Mouse (Mus musculus) heart, adult 2 months (tissue): ENCODE measurements around the gene Eapp. TPM values are rescaled to one million over a fixed set of nuclear protein-coding genes. Genes with fewer than 3 reads are reported as not detected.
A peak's percentile ranks its signal among the peaks of the same experiment; 100 is the strongest.
"Not testable (repeated sequence)": the region's sequence is repeated elsewhere in the genome, so short reads cannot be mapped to it uniquely, and the experiment has no call there.

ENCODE experiments used
- DNase-seq, 2 experiments: peaks; one replicate each; pipeline ENCODE4 v3.0.0; 2021
- H3K27ac ChIP-seq: fragments of 200-600 bp; 2 replicates; pipeline ENCODE4 v1.8.1; 2022
- H3K27me3 ChIP-seq: fragments of 200-500 bp; 2 replicates; pipeline ENCODE4 v1.6.1; 2012; ENCODE audit warnings: mild to moderate bottlenecking, low read length, inconsistent platforms, mixed read lengths; ENCODE audit not compliant: control insufficient read depth, insufficient read depth
- H3K36me3 ChIP-seq: fragments of 200-500 bp; 2 replicates; pipeline ENCODE4 v1.6.1; 2012; ENCODE audit warnings: low read length, inconsistent platforms; ENCODE audit not compliant: control insufficient read depth, insufficient read depth
- H3K4me1 ChIP-seq: fragments of 200-500 bp; 2 replicates; pipeline ENCODE4 v1.6.1; 2011; ENCODE audit warnings: low read length; ENCODE audit not compliant: control insufficient read depth, insufficient read depth
- H3K4me3 ChIP-seq: fragments of 200-600 bp; 2 replicates; pipeline ENCODE4 v1.8.1; 2022
- H3K79me2 ChIP-seq: fragments of 200-500 bp; replicated peaks from 2 replicates; pipeline ENCODE4 v1.6.1; 2012; ENCODE audit warnings: mild to moderate bottlenecking, inconsistent platforms, low read length, moderate library complexity, mixed read lengths; ENCODE audit not compliant: control insufficient read depth, insufficient read depth
- H3K9ac ChIP-seq: fragments of 200-500 bp; 2 replicates; pipeline ENCODE4 v1.6.1; 2012; ENCODE audit warnings: low read depth, mild to moderate bottlenecking, control low read depth, inconsistent platforms, low read length, mixed read lengths
- CTCF ChIP-seq: fragments of 200-600 bp; IDR thresholded peaks from 2 replicates; pipeline ENCODE4 v1.8.1; 2022; ENCODE audit warnings: antibody characterized with exemption, mild to moderate bottlenecking, moderate library complexity
- EP300 ChIP-seq: fragments of 200-500 bp; IDR thresholded peaks from 2 replicates; pipeline ENCODE4 v1.6.1; 2011; ENCODE audit warnings: low read depth, low read length, control low read depth; ENCODE audit not compliant: insufficient read depth
- POLR2A ChIP-seq: fragments of 200-500 bp; IDR thresholded peaks from 2 replicates; pipeline ENCODE4 v1.6.1; 2011; ENCODE audit warnings: mild to moderate bottlenecking, low read depth, low read length, control low read depth; ENCODE audit not compliant: insufficient read depth
- WGBS: fragments of 180-500 bp; shearing (Covaris S2); methylation state at CpG from one replicate; pipeline ENCODE4 v1.1.7; 2018; 5-methylcytosine and 5-hydroxymethylcytosine counted together
- intact Hi-C: fragments of 180-260 bp; cut with DNase I; formaldehyde crosslinking; loops from one replicate; pipeline ENCODE4 v1.15.1; 2025
- polyA plus RNA-seq: library from polyadenylated mRNA; depleted of rRNA; stranded (reverse); fragments of >200 nt; gene quantifications from 2 replicates; pipeline ENCODE4 v1.2.3, GENCODE M21; 2012
- total RNA-seq, 2 experiments: library from RNA; stranded (reverse); gene quantifications; 2 replicates each; pipeline ENCODE4 v1.2.3; 2021

Eapp gene
- total and polyA plus RNA-seq, 3 experiments: 7.9 to 27.9 (median 27.4) TPM

- H3K36me3 ChIP-seq, H3K9ac ChIP-seq, H3K4me1 ChIP-seq, intact Hi-C loops, H3K27ac ChIP-seq, H3K79me2 ChIP-seq, H3K4me3 ChIP-seq, H3K27me3 ChIP-seq: not testable (repeated sequence)
- under 1% methylated on average over 9 of the region's 48 CpGs for WGBS
- peak; percentile 55 to 66 for DNase-seq
These were observed 18.3 kb upstream of the Eapp start for GRCm38 (mm10) chr12:54713822-54714626.

- intact Hi-C loops, DNase-seq, H3K4me1 ChIP-seq, H3K79me2 ChIP-seq, H3K9ac ChIP-seq, H3K27me3 ChIP-seq, H3K27ac ChIP-seq, H3K36me3 ChIP-seq, H3K4me3 ChIP-seq: not testable (repeated sequence)
- under 1% methylated on average over 4 of the region's 8 CpGs for WGBS
These were observed 14.8 kb upstream of the Eapp start for GRCm38 (mm10) chr12:54710494-54710879.

GRCm38 (mm10) chr12:54709691-54710493 is 14.2 kb upstream of the Eapp start:
- H3K4me1 ChIP-seq, H3K79me2 ChIP-seq, DNase-seq, H3K27ac ChIP-seq, H3K9ac ChIP-seq, H3K4me3 ChIP-seq, H3K27me3 ChIP-seq, H3K36me3 ChIP-seq, intact Hi-C loops: not testable (repeated sequence)
- whole genome bisulfite sequencing: 0% methylated on average over 10 of the region's 44 CpGs

GRCm38 (mm10) chr12:54699394-54699793 is 3.7 kb upstream of the Eapp start:
- no peaks in the 10 kb centered on the region for H3K27me3 ChIP-seq
- intact Hi-C loops: loop anchor here (5.0 kb wide), 1 partner anchor 163 kb away; the partner anchor contains the start of gene Cfl2
- DNase-seq: no peak
- H3K4me3 ChIP-seq: no peak overlapping the region
- WGBS: 65% methylated on average over 7 of the region's 7 CpGs
- no peaks in the 10 kb centered on the region for H3K36me3 ChIP-seq
- no peak overlapping the region for H3K9ac ChIP-seq
- no peaks in the 10 kb centered on the region for H3K4me1 ChIP-seq
- no peaks in the 10 kb centered on the region for H3K79me2 ChIP-seq
- no peak for TF ChIP-seq POLR2A
- no peak for TF ChIP-seq CTCF
- no peak for TF ChIP-seq EP300
- no peak overlapping the region for H3K27ac ChIP-seq

- no peak for TF ChIP-seq CTCF
- TF ChIP-seq EP300: no peak
- no peak for TF ChIP-seq POLR2A
- Histone ChIP-seq H3K36me3 (no peaks in the 10 kb centered on the region), H3K27me3 (no peaks in the 10 kb centered on the region), H3K4me1 (no peaks in the 10 kb centered on the region), H3K4me3 (no peak overlapping the region), H3K27ac (no peak overlapping the region), H3K9ac (no peak overlapping the region), H3K79me2 (no peaks in the 10 kb centered on the region)
- intact Hi-C loops: loop anchor here (5.0 kb wide), 1 partner anchor 164 kb away; the partner anchor contains the start of gene Cfl2
- DNase-seq: no peak
- WGBS: 36% methylated on average over 6 of the region's 6 CpGs
These were observed 2.1 kb upstream of the Eapp start for GRCm38 (mm10) chr12:54697791-54698250.

- no peak overlapping the region for H3K9ac ChIP-seq
- H3K4me3 ChIP-seq: no peak overlapping the region
- H3K79me2 ChIP-seq: no peaks in the 10 kb centered on the region; the same call in 1 of the 2 replicates
- no peaks in the 10 kb centered on the region; the same call in 1 of the 2 replicates for H3K36me3 ChIP-seq
- peak in 1 of 2 experiments; percentile 21 for DNase-seq
- H3K4me1 ChIP-seq: no peaks in the 10 kb centered on the region
- intact Hi-C loops: loop anchor here (5.0 kb wide), 1 partner anchor 165 kb away; the partner anchor contains the start of gene Cfl2
- 9% methylated on average over 7 of the region's 7 CpGs for WGBS
- TF ChIP-seq CTCF: peak; percentile 53
- no peak for TF ChIP-seq POLR2A
- no peak for TF ChIP-seq EP300
- H3K27me3 ChIP-seq: no peaks in the 10 kb centered on the region
- H3K27ac ChIP-seq: peak overlapping the region; percentile 27; the same call in 1 of the 2 replicates
These were observed 1.4 kb upstream of the Eapp start for GRCm38 (mm10) chr12:54697003-54697597.
